Mouse (Mus musculus) olfactory bulb, adult 2 months (tissue): ENCODE results near the gene Rnf5. TPM values are rescaled to one million over a fixed set of nuclear protein-coding genes. Genes with fewer than 3 reads are reported as not detected.
A peak's percentile ranks its signal among the peaks of the same experiment; 100 is the strongest.

ENCODE experiments used
- H3K27ac ChIP-seq: fragments of 200-500 bp; 2 replicates; pipeline ENCODE4 v1.5.1; 2012; ENCODE audit warnings: low read depth, low read length; ENCODE audit not compliant: insufficient read depth
- H3K4me1 ChIP-seq: fragments of 200-500 bp; 2 replicates; pipeline ENCODE4 v1.6.1; 2012; ENCODE audit warnings: low read length; ENCODE audit not compliant: control insufficient read depth, insufficient read depth
- H3K4me3 ChIP-seq: fragments of 200-500 bp; 2 replicates; pipeline ENCODE4 v1.5.1; 2012; ENCODE audit warnings: mild to moderate bottlenecking, low read depth, low read length, moderate library complexity; ENCODE audit not compliant: insufficient read depth
- CTCF ChIP-seq: fragments of 200-500 bp; IDR thresholded peaks from 2 replicates; pipeline ENCODE4 v1.5.1; 2012; ENCODE audit warnings: low read depth, mild to moderate bottlenecking, low read length, moderate library complexity; ENCODE audit not compliant: insufficient read depth
- POLR2A ChIP-seq: fragments of 200-500 bp; IDR thresholded peaks from 2 replicates; pipeline ENCODE4 v1.6.1; 2012; ENCODE audit warnings: mild to moderate bottlenecking, low read depth, low read length, moderate library complexity; ENCODE audit not compliant: insufficient read depth
- WGBS: fragments of 180-500 bp; shearing (Covaris S2); methylation state at CpG from one replicate; pipeline ENCODE4 v1.1.7; 2018; 5-methylcytosine and 5-hydroxymethylcytosine counted together
- polyA plus RNA-seq: library from polyadenylated mRNA; stranded (reverse); fragments of >200 nt; gene quantifications from 2 replicates; pipeline ENCODE4 v1.2.4, GENCODE M21; 2012; ENCODE audit warnings: low replicate concordance; ENCODE audit not compliant: missing spikeins, insufficient read depth, insufficient read length

Rnf5 gene
- polyA plus RNA-seq, 1 experiment, result not detected

- Histone ChIP-seq H3K4me3 (0 out of 2 replicates have a peak overlapping the region, but pooled peaks have one; percentile 21), H3K27ac (no peak overlapping the region), H3K4me1 (peaks cover 53% of the 10 kb centered on the region)
- WGBS, result 78% methylated on average over 15 of the region's 15 CpGs
- TF ChIP-seq CTCF (no peak), POLR2A (no peak)
Measured at GRCm38 (mm10) chr17:34590154-34590987, 13.1 kb downstream of the Rnf5 start.

GRCm38 (mm10) chr17:34589681-34590101 lies 13.8 kb downstream of the Rnf5 start, which contains the start of gene Gpsm3:
Gpsm3 (plus strand) TSS chr17:34589806.
- H3K4me3 ChIP-seq, result 0 out of 2 replicates have a peak within 1 kb of the TSS, but pooled peaks have one; percentile 21
- TF ChIP-seq CTCF (no peak), POLR2A (no peak)
- peaks cover 47% of the 10 kb centered on the region for H3K4me1 ChIP-seq
- 55% methylated on average over 7 of the region's 7 CpGs for WGBS
- no peak within 1 kb of the TSS for H3K27ac ChIP-seq

GRCm38 (mm10) chr17:34589206-34589605 lies 14.3 kb downstream of the Rnf5 start:
- 73% methylated on average over 7 of the region's 7 CpGs for WGBS
- H3K4me3 ChIP-seq, result no peak overlapping the region
- no peak for TF ChIP-seq POLR2A
- TF ChIP-seq CTCF, result no peak
- peaks cover 43% of the 10 kb centered on the region for H3K4me1 ChIP-seq
- no peak overlapping the region for H3K27ac ChIP-seq

- 85% methylated on average over 3 of the region's 3 CpGs for WGBS
- no peak overlapping the region for H3K27ac ChIP-seq
- no peak overlapping the region for H3K4me3 ChIP-seq
- peaks cover 38% of the 10 kb centered on the region for H3K4me1 ChIP-seq
- TF ChIP-seq POLR2A (no peak), CTCF (no peak)
Measured at GRCm38 (mm10) chr17:34588767-34589166, 14.7 kb downstream of the Rnf5 start.

GRCm38 (mm10) chr17:34587814-34588213 lies 15.7 kb downstream of the Rnf5 start:
- WGBS, result 2% methylated on average over 19 of the region's 19 CpGs
- H3K4me1 ChIP-seq, result peaks cover 33% of the 10 kb centered on the region
- TF ChIP-seq CTCF (no peak), POLR2A (no peak)
- H3K27ac ChIP-seq, result peak overlapping the region; percentile 95
- H3K4me3 ChIP-seq, result peak overlapping the region; percentile 76

- peak overlapping the region; percentile 76 for H3K4me3 ChIP-seq
- TF ChIP-seq CTCF (no peak), POLR2A (peak; percentile 99)
- WGBS, result under 1% methylated on average over 49 of the region's 50 CpGs
- H3K27ac ChIP-seq, result peak overlapping the region; percentile 96
- H3K4me1 ChIP-seq, result peaks cover 33% of the 10 kb centered on the region
Measured at GRCm38 (mm10) chr17:34587423-34587811, 16.1 kb downstream of the Rnf5 start.

- TF ChIP-seq POLR2A, result no peak
- no peak for TF ChIP-seq CTCF
- under 1% methylated on average over 38 of the region's 38 CpGs for WGBS
- Histone ChIP-seq H3K27ac (peak overlapping the region; percentile 96), H3K4me3 (peak overlapping the region; percentile 76), H3K4me1 (peaks cover 33% of the 10 kb centered on the region)
Measured at GRCm38 (mm10) chr17:34586796-34587422, 16.6 kb downstream of the Rnf5 start.

- H3K27ac ChIP-seq, result peak overlapping the region; percentile 96
- H3K4me1 ChIP-seq, result peaks cover 26% of the 10 kb centered on the region
- TF ChIP-seq CTCF, result no peak
- no peak for TF ChIP-seq POLR2A
- WGBS, result 21% methylated on average over 32 of the region's 32 CpGs
- peak overlapping the region; percentile 76 for H3K4me3 ChIP-seq
Measured at GRCm38 (mm10) chr17:34585877-34586771, 17.4 kb downstream of the Rnf5 start.
